Mouse (Mus musculus) heart, postnatal 4 days (tissue): ENCODE measurements around the gene Mtcl1. TPM values are rescaled to one million over a fixed set of nuclear protein-coding genes. Genes with fewer than 3 reads are reported as not detected.
"Not testable (repeated sequence)": the region's sequence is repeated elsewhere in the genome, so short reads cannot be mapped to it uniquely, and the experiment has no call there.

Experiments used
- DNase-seq: peaks from one replicate; pipeline ENCODE4 v3.0.0; 2021
- total RNA-seq, 2 experiments: library from RNA; stranded (reverse); gene quantifications; 2 replicates each; pipeline ENCODE4 v1.2.3; 2021

Gene Mtcl1
- total RNA-seq, 2 experiments from 2014 or later = 4.9 to 5.4 TPM

DNA sequence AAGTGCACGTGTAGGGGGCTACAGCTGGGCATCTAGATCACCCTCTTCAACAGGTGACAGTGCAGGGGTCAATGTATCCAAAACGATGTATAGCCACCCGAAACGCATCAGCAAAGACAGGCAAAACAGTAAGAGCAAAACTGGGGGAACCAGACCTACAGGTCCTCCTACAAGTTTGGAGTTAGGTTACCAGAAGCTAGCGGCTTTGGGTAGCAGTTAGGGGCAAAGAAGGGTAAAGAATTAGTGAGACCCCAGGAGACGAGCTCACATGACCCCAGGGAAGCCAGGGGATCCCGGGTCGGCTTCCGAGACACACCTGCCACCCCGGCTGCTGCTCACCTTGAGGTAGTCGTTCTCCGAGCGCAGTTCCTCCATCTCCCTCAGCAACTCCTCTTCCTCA is 1.6 kb downstream of the Mtcl1 start:
- DNase-seq = no peak

DNA sequence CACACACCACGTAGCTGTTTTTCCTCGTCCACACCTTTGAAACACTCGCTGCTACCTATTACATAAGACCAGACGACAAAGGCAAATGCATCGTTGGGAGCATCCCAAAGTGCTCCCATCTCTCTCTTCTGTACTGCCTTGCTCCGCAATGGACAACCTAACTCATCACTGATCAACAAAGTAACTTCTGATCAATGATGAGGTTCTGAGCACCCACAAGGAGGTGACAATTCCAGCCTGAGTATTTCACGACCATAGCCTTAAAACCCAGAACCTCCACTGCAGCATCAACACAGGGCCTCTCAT is 2.6 kb downstream of the Mtcl1 start:
- no peak for DNase-seq

DNA sequence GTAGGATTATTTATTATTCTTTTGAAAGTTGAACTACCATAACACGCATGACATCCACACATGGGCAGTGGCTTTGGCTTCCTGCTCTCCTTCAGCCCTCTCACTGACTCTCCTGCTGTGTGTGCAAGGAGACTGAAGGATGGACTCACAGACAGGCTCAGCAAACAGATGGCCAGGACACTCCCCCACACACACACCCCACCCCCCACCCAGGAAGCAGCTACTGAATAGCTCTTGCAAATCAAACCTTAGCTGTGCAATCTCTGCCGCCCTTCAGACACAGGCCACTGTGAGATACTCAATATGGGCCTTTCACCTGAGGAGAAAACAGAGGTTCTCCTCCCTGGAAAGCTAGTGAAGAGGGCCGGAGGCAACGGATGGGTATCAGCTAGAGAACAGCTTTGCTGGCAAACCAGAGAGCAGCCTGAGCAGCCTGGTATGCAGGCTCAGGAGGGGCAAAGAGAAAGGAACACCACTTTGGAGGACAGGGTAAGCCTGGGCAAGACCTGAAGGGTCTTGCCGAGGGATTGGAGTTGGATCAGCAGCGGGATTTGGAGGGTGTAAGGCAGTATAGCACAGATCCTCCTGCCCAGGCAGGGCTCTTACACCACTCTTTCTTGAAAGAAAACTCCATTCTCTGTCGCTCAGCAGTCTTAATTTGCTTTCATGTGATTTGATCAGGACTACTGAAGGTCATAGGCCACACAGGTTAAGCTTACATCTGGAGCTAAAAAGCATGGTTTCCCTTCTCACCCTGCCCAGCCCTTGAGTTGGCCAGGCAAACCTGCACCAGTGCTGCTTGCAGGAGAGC is 3.1 kb downstream of the Mtcl1 start:
- DNase-seq = no peak

DNA sequence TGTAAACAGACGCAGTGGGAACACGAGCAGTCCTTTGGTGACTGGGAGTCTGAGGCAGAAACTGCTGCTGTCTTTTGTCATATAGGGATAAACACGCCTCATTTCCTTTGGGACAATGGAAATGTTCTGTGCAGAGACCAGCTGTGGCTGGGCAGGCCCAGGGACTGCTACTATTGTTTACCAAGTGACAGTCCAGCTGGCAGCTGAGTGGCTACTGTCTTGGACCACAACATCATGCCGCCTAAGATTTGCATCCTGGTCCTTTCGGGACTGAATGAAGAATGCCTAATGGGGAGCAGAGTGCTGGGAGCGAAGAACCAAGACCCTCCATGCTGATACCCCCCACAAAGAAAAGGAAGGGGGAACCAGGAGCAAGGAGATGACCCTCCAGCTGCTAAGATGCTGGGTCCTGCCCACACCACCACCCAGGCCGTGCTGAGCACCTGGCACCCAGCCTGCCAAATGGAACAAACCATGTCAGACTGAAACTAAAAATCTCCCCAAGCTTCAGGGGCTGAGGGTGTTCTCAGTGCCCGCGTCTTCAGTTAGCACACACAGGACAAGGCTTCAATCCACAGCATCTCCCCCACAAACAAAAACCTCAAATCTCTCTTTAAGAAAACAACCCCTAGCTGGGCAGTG is 5.4 kb downstream of the Mtcl1 start:
- DNase-seq = no peak

DNA sequence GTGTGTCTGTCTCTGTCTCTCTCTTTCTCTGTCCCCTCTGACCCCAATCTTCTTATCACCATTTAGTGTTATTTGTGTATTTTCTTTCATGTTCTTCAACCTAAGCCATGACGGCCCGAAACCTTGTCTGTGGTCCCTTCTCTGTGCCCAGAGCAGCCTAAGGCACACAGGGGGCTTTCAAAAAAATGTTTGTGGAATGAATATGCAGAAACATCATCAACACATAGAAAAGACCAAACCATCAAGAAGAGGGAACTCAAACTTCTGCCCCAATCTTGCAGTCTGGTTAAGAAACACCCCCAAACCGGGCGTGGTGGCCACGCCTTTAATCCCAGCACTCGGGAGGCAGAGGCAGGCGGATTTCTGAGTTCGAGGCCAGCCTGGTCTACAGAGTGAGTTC is 9.7 kb downstream of the Mtcl1 start:
- DNase-seq = no peak

DNA sequence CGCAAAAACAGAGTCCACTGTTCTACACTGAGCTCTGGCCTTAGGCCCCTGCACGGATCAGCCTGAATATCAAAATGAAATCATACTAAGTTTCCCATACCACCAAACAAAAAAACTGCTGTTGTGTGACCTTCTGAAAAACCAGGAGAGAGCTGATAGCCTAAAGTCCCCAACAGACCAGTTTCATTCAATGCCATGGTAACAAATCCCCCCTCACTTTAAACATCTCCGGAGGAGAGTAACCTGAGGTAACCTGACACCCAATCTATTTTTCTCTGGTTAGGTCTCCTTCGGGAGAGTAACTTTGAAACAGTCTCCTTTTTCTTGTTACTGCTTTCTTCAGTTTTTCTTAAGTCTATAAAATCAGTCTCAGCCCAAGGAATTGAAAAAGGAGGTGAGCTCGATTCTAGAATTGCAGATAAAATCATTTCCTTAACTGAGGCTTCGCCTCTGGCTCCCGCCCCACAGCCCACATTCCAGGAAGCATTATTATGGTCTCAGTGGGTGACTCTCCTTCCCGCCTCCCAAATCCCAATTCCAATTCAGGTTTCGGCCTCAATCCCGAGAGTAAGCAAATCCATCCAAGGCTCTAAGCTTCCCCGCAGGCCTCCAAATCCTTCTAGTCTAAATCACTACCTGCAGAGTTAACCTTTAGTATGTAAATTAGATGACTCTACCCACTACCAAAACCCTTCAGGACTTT is 10.3 kb downstream of the Mtcl1 start:
- DNase-seq = no peak

DNA sequence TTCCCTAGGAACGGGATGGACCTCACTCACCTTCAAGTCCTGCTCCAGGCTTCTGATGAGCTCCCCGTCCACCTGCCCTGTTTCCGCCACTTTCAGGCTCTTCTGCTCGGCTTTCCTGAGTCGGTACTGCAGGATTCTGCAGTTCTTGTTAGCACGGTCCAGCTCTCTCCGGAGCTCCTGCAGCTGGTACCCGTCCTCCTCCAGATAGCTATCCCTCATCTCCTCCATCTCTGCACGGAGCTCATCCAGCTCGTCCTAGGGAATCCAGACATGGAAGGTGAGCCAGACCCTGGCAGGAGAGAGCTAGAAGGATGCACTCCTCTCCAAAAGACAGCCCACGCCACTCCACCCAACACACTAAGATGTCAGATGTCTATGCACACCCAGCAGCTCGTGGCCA is 11.4 kb downstream of the Mtcl1 start:
- no peak for DNase-seq

DNA sequence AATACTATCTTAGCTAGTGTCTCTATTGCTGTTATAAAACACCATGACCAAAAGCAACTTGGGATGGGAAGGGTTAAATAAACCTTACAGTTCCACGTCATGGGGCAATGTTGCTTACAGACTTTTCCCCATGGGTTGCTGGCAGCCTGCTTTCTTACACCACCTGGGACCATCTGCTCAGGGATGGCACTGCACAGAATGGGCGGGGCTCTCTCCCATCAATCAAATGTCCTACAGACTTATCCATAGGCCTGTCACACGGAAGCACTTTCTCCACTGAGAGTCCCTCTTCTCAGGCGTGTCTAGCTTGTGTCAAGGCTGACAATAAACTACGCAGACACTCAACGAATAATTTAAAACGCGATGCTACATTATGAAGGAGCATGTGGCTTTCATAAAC is 12.7 kb downstream of the Mtcl1 start:
- DNase-seq = no peak

DNA sequence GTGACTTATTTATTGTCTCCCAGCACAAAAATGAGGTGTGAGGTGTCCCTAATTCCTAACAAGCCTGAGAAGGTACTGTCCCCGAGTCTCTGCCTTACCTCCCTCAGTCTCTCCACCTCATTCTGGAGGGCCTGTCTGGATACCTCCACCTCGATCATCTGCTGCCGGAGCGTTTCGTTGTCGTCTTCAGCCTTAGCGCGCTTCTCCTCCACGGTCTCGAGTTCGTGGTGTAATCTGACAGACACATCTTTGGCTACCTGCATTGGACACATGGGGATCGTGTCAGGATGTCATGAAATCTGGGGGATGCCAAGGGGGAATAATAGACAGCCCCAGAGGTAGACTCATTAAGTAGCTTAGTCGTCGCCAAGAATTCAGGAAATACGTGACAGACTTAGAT is 13.6 kb downstream of the Mtcl1 start:
- no peak for DNase-seq

DNA sequence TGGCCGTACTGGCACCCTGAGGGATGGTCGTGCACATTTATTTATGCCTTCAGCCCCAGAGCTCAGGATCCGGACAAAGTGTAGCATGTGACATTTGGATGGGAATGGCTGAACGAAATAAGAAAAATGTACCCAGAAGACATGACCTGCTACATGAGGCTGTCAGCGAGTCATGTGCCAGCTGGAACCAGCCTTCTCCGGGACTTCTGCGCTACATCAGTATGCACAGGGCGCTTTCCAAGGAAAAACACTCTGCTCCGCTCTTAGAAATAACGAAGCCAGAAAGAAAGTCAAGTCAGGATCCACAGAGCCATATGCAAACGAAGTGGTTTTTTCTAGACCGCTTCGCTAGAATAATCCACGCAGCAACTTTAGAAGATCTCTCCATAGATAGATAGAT is 14.5 kb downstream of the Mtcl1 start:
- DNase-seq = no peak

DNA sequence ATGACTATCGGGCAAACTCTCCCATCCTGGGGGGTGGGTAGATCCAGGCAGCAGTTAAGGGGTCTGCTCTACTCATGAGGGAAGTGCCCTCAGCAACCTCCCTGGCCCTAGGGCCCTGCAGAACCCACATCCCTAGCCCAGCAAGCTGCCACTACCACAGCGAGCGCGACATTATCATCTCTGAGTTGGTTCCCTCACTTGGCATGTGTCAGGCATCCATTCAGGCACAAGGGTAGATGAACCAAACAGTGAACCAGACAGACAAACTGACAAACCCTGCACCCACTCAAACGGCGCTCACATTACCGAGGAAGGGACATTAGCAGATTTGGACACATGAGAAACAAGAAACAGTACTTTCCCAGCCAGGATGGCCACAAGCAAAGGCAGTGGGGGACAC is 15.0 kb downstream of the Mtcl1 start:
- no peak for DNase-seq

DNA sequence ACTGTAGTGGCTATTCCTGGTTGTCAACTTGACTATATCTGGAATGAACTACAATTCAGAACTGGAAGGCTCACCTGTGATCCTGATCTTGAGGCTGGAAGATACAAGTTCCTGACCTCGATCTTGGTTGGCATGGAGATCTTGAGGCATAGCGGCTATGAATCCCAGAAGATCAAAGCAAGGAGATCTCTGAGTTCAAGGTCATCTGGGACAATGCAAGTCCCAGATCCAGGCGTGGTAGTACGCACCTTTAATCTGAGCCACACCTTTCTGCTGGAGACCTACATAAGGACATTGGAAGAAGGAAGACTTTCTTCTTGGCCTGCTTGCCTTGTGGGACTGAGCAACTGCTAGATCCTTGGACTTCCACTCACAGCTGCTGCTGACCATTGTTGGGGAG is 24.9 kb downstream of the Mtcl1 start:
- DNase-seq = not testable (repeated sequence)

DNA sequence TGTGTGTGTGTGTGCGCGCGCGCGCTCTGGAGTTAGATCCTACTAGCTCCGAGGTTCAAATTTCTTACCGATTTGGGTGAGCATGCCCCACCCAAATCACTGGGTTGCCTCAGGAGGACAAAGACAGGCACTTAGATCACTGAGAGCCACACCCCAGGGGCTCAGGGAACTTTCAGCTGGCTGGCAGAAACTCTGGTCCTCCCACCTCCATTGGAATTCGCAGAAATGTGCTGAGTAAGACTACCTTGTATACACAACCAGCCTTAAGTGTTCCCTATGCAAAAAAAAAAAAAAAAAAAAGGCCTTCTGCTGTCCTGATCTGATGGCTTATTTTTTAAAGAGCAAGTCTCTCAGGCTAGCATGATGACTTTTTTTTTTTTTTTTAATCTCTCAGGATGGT is 30.1 kb downstream of the Mtcl1 start:
- DNase-seq = no peak

DNA sequence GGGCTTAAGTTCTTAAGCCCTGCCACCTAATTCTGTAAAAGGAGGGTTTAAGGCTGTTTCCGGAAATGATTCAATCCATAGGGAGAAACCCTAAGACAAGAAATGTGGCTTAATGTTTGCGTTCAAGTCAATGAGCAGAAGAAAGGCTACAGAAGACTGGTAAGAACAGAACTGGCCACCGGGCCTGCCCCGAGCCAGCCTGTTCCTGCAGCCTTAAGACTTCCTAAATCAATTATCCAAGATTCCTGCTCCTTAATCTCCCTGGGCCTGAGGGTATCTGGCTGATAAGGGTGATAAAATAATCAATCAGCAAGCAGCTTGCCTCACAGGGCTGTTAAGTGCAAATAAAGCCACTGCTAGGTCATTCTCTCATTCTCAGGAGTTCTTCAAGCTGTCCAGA is 31.8 kb downstream of the Mtcl1 start:
- DNase-seq = no peak

DNA sequence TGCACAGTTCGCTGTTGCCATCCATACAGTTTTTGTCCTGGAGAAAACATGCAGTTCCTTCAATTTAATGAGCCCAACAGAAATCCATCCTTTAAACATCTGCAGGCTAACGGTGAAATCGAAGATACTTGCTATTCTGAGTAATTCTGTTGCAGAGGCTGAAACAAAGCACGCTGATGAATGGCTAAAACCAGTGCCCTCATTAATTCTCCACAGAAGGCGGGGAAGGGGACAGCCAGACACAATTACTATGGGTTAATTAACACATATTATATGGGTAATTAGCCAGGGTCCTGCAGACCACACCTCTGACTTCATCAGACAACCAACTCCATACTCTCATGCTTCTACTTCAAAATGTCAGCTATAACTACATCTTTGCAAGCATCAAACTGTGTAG is 32.2 kb downstream of the Mtcl1 start:
- DNase-seq = no peak

DNA sequence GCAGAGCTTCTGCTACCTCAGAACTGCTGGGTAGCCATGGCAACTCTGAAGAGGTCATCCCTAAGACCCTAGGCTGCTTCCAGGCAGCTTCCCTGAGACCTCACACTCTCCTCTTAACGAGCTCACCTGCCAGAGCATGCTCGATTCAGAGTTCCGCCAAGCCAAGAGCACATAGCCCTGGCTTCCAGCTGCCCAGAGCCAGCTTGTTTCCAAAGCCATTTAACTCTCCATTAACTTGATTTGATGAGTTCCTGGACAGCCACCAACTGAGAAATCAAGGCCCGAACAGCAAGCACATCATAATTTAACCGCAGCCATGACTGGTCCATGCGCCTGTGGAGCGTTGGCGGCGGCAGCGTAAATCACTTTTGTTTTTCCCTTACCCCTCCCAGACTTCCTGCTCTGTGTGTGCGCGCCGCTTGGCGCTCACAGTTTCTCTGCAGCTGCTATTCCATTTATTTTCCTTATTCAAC is 32.7 kb downstream of the Mtcl1 start:
- no peak for DNase-seq

DNA sequence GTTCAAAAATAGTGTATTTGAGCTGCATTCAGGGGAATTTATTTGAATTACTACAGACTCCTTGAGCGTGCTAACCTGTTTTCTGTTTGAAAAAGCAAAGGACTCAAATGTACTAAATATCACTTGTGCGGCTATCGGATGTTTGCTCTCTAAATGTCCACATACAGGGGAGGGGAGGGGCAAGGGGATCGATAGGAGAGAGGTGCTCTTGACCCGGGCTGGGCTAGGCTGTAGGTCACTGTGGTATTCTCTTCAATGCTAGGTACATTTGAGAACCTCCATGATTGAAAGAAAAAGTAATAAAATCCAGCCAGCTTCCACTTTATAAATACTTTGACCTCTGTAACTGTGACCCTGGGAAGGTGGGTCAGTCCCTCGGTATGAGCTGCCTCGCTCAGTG is 33.1 kb downstream of the Mtcl1 start:
- DNase-seq = no peak

DNA sequence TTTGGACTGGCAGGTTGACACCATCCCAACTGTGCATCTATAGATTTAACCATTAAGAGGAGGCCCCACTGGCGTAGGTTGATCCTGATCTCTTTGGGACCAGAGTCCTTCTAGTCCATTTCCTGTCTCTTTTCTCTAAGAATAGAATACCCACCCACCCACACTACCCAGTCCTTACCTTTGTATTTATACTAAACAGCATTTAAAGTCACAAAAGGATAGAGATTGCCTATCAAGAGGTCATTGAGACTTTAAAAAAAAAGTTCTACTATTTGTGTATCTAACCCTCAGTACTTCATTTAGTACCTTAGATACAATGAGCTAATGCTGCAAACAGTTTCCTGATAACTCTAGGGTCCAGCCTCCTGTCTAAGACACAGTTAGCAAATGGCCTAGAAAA is 35.2 kb downstream of the Mtcl1 start:
- no peak for DNase-seq

DNA sequence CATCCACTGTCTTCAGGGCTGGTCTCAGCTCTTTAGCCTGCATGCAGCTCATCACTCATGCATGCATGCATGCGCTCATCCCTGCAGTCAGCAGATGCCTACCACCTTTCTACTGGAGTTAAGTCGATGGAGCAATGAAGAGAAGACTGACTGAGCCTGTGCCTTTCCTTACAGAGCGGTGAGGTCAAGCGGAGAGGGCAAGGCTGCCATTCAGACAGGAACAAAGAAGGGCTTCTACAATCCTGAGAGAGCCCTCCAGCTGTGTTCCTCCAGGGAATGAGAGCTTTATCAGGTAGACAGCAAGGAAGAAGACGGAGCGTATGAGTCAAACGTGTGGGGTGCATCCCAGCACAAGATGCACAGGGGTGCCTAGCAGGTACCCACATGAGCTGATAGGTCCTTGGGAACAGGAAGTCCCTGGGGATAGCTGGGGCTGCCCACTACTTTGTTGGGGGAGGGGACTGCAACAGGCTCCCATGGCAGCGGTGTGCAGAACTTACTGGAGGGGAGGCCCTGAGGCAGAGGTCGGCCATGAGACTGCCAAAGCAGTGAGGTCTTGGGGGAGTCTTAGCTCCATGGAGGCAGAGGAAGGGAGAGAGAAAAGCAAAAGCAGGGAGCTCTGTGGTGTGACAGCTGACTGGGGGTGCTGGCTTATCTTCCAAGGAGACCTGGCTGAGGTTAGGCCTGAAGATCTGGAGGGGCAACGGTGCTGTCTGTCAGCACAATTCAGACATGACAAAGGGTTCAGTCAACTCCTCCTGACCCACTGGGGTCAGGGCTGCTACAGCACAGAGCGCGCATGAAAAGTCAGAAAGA is 37.2 kb downstream of the Mtcl1 start:
- DNase-seq = no peak

DNA sequence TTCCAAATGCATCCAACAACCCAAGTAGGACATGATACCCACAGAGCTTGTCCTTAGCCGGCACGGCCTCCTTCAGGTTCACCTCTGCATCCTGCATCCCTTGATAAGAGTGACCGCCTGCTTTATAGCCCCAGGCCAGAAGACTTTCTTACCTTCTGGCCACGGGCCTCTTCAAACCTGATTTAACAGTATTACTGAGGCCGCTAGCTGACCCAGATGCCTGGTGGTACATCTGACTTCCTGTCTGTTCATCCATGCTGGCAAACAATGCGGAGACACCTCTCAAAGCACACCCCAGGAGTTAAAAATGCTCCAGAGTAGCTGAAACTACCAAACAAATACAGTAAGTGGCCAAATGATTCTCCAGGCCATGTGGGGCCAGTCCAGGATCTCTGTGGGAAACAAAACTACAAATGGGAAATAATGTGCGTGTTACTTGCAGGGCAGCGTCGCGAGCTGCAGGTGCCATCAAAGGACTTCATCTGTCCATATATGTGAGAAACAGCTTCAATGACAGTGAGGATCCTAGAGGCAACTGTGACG is 38.6 kb downstream of the Mtcl1 start:
- DNase-seq = no peak

DNA sequence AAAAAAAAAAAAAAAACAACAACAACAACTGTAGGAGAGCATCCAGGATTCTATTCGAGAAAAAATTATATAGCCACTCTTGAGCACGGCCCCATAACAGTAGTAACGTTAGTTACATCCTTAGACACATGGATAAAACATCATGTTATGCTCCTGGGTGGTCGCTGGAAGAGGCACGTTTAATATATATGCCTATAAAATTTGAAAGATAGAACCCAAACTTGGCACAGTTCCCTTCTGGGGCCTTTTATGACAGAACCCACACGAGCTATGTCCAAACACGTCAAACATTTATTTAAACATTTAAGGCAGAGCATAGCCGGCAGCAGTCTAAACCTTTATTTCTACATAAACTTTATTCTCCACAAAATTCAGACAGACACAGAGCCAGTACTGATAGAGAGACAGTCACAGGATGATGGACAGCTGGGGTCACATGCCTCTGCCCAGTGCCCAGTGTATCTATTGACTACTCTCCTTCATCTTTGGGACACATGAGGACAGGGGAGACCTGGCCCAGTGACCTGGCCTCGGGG is 40.4 kb downstream of the Mtcl1 start:
- no peak for DNase-seq

DNA sequence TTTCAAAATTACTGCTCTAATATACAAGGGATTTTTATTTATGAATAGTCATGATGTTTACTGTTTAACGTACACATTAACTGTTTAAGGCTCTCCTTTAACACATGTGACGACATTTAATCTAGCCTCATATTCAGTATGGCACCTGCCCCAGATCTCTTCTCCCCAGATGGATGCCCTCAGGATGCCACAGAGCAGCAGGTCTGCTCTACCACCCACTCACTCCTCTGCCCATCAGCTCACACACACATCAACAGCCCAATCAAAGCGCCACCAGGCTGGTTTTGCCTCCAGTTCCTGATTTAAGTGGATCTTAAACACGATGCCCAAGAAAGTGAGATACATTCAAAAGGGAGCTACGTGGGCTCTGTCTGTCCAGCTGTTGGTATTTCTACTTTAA is 41.1 kb downstream of the Mtcl1 start:
- no peak for DNase-seq
